Mouse (Mus musculus) forebrain, embryonic 11.5 days (tissue): ENCODE data around the gene Ifit1bl1. TPM values are rescaled to one million over a fixed set of nuclear protein-coding genes. Genes with fewer than 3 reads are reported as not detected.

Experiments used
- ATAC-seq: fragments of 200-750 bp; cut with Nextera tagmentation; replicated peaks from 2 replicates; pipeline ENCODE4 v1.8.0; 2017; ENCODE audit warnings: moderate TSS enrichment; ENCODE audit not compliant: low FRiP score
- DNase-seq: peaks from one replicate; pipeline ENCODE4 v3.0.0-alpha.2; 2017; ENCODE audit warnings: low spot score
- H3K27ac ChIP-seq: fragments of 300-500 bp; sonication (generic); 2 replicates; pipeline ENCODE4 v1.5.1; 2014; ENCODE audit warnings: low read depth, low read length
- H3K27me3 ChIP-seq: fragments of 300-500 bp; sonication (generic); 2 replicates; pipeline ENCODE4 v1.6.1; 2014; ENCODE audit warnings: mild to moderate bottlenecking, low read length, mixed read lengths; ENCODE audit not compliant: control insufficient read depth, insufficient read depth
- H3K36me3 ChIP-seq: fragments of 300-500 bp; sonication (generic); 2 replicates; pipeline ENCODE4 v1.6.1; 2014; ENCODE audit warnings: mild to moderate bottlenecking, low read length, moderate library complexity, mixed read lengths; ENCODE audit not compliant: control insufficient read depth, insufficient read depth
- H3K4me1 ChIP-seq: fragments of 300-500 bp; sonication (generic); replicated peaks from 2 replicates; pipeline ENCODE4 v1.6.1; 2014; ENCODE audit warnings: low read length, mixed read lengths; ENCODE audit not compliant: control insufficient read depth, insufficient read depth
- H3K4me2 ChIP-seq: fragments of 300-500 bp; sonication (generic); 2 replicates; pipeline ENCODE4 v1.6.1; 2014; ENCODE audit warnings: low read depth, mild to moderate bottlenecking, low read length, moderate library complexity, mixed read lengths; ENCODE audit not compliant: severe bottlenecking
- H3K4me3 ChIP-seq: fragments of 300-500 bp; sonication (generic); 2 replicates; pipeline ENCODE4 v1.5.1; 2014; ENCODE audit warnings: low read depth, low read length
- H3K9ac ChIP-seq: fragments of 300-500 bp; sonication (generic); 2 replicates; pipeline ENCODE4 v1.6.1; 2014; ENCODE audit warnings: low read length
- H3K9me3 ChIP-seq: fragments of 300-500 bp; sonication (generic); 2 replicates; pipeline ENCODE4 v1.6.1; 2016; ENCODE audit warnings: low read length, mixed read lengths; ENCODE audit not compliant: control insufficient read depth
- WGBS: fragments of 180-500 bp; shearing (Covaris S2); extraction: QIAGEN DNeasy Blood & Tissue Kit; methylation state at CpG from one replicate; pipeline ENCODE4 v1.1.7; 2014; 5-methylcytosine and 5-hydroxymethylcytosine counted together
- polyA plus RNA-seq: library from polyadenylated mRNA; unstranded; fragments of >200 nt; fragmentation: Nextera tagmentation; extraction: Ambion mirVana; gene quantifications from 2 replicates; pipeline ENCODE4 v1.2.1, GENCODE M21; 2014

Ifit1bl1 gene
- polyA plus RNA-seq, 1 experiment from 2014 or later = 0.08 TPM

DNA sequence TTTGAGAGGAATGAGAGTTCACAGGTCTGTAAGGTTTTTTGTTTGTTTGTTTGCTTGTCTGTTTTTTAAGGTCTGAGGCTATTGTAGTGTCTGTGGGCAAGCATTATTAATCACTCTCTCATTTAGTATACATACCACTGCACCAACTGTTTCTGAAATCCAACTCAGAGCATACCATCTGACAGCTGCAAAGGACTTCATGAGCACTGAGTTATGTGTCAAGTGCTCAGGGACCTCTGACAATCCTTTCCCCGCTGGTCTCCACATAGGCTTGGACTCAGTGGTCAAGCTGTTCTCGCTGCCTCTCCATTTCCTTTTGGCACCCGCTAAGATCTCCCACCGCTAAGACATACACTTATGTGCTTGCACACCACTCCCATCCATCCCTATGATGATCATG, 55.5 kb downstream of the Ifit1bl1 start:
- no peaks in the 10 kb centered on the region for H3K9me3 ChIP-seq
- ATAC-seq (no peak), DNase-seq (no peak)
- 87% methylated on average over 4 of the region's 4 CpGs for WGBS
- no peak overlapping the region for H3K9ac ChIP-seq
- no peak overlapping the region for H3K4me2 ChIP-seq
- H3K27me3 ChIP-seq = no peaks in the 10 kb centered on the region
- no peaks in the 10 kb centered on the region for H3K4me1 ChIP-seq
- no peaks in the 10 kb centered on the region for H3K36me3 ChIP-seq
- no peak overlapping the region for H3K4me3 ChIP-seq
- H3K27ac ChIP-seq = no peak overlapping the region

Other genes starting within 250 kb of the Ifit1bl1 start
- gene Ch25h, start 126.8 kb downstream of the Ifit1bl1 start, polyA plus RNA-seq = 0.45 and 0.75 TPM in 2 replicates
- gene Lipa, start 74.5 kb downstream of the Ifit1bl1 start, polyA plus RNA-seq = 20.9 and 21.5 TPM in 2 replicates
- gene Ifit2, start 51.3 kb downstream of the Ifit1bl1 start, polyA plus RNA-seq = 4.9 and 6.4 TPM in 2 replicates
- gene Ifit3, start 18.4 kb downstream of the Ifit1bl1 start, polyA plus RNA-seq = 0.25 and 0.52 TPM in 2 replicates
- gene Ifit3b, start 6.0 kb upstream of the Ifit1bl1 start, polyA plus RNA-seq = 0.21 TPM in 1 of 2 replicates, not detected in the other
- gene Ifit1bl2, start 38.8 kb upstream of the Ifit1bl1 start, polyA plus RNA-seq = 0.09 TPM in 1 of 2 replicates, not detected in the other
- 0.20 TPM in 1 of 2 replicates, not detected in the other for gene Ifit1, start 38.9 kb upstream of the Ifit1bl1 start, polyA plus RNA-seq
- 0.91 and 1.3 TPM in 2 replicates for gene Slc16a12, start 145.3 kb upstream of the Ifit1bl1 start, polyA plus RNA-seq